Mouse (Mus musculus) thymus, postnatal 36 days (tissue): ENCODE results near the gene Ccdc96.

Experiments used
- DNase-seq, 2 experiments: peaks; one replicate each; pipeline ENCODE4 v3.0.0; 2022; ENCODE audit warnings: mixed read lengths in 2 of 2

Ccdc96 gene

GRCm38 (mm10) chr5:36474283-36474682 lies 10.1 kb upstream of the Ccdc96 start:
- DNase-seq = peak; percentile 62 to 67

- no peak for DNase-seq
These were observed 6.9 kb upstream of the Ccdc96 start for GRCm38 (mm10) chr5:36477486-36477885.

DNA sequence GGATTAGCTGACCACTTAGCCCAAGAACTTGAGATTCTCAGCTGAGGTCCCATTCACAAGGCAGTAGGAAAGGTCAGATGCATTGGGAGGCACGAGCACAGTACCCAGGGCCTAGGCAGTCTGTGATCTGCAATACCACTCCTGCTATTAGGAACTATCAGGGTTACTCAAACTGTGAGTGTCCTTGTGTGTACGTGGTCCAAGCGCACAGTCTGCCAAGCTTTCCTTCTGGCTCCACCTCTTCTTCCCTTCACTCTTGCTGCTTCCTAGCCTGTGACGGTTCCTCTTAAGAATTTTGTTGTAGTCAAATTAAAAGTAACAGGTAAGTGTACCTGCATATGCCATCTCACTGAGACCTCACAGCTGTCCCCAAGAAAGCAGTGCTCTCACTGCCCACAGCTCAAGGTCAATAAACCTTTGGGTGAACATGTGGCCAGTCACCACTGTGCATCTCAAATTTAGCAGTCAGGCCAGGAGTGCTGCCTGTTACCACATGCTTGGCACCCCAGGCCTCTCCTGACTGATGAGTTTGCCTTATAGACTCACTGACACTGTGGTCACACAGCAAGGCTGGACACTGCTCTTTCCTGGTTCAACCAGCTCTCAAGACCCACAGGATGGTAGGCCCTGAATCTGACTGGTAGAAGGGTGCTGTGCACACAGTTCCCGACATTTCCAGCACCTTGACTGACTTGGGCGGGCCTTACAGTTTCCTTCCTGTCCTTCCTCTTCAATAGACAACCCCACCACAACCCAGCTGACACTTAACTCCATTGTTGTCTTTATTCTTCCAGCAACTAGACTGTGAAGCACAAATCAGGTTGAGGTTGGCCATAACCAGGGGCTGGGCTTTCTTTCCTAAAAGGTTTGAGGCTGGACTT lies 5.6 kb upstream of the Ccdc96 start:
- no peak for DNase-seq

DNA sequence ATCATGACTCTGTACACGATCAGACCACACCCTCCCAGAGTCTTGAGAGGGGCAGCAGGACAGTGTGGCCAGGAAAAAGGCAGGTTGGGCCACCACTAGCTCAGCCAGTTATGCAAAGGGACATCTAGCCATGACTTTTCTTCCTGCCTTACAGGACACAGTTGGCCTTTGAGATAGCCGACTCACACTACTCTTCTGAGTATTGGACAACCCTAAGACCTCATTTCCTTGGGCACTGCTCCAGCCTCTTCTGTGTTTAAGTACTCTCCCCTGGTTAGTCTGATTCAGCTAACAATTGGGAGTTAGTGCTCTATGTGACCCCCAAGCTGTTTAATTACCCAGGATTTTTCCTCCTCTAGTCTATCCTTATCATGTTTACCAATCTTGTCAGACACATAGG lies 4.7 kb upstream of the Ccdc96 start:
- DNase-seq = no peak

DNA sequence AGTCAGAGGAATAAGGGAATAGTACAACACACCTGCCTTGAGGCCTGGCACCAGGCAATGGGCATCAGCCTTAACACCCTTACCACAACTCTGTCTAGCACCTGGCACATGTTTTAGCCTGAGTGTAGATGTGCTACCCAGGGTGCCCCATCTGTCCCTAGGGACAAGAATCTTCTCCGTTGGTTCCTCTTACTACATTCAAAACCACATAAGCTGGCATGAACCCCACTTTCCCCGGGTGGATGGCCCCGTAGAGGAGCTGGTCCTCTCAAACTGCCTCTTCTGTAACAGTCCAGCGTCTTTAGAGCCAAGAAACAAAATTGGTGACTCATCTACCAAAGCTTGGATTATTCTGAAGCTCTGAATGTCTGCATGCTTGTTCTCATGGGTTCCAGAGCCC lies 4.0 kb upstream of the Ccdc96 start:
- no peak for DNase-seq

- DNase-seq = no peak
These were observed 3.3 kb upstream of the Ccdc96 start for GRCm38 (mm10) chr5:36481114-36481513.

- peak; percentile 60 to 73 for DNase-seq
These were observed 936 bp upstream of the Ccdc96 start for GRCm38 (mm10) chr5:36483203-36484101.

DNA sequence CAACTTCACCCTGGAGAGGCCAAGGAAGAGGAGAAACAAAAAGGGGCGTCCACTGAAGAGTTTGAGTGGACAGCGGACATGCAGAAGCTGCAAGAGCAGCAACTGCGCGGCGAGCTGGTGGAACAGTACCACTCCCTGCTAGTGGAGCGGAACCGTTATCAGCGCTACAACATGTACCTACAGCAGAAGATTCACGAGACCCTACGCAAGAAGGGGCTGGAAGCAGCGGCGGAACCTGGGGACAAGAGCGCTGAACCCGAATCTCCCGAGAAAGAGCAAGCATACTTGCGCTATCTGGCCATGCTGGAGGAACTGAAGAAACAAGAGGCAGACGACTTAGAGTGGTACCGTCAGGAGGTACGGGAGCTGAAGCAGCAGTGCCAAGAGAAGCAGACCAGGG lies 918 bp downstream of the Ccdc96 start:
- DNase-seq = no peak

DNA sequence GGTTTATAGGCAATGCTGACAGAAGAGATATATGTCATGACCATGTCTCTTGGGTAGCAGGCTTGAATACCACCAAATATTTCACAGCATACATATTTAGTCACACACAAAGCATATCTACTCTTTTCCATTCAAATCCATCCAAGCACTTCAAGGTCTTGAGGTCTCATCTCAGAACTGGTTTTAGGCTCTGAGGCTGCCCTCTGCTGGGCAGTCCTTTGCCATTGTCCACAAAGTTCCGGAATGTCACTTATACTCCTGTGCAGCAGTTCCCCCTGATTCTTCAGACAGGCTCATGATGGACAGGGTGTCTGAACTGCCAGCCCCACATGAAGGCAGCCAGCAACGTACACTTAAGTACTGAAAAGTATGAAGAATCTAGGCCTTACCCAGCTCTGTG lies 4.8 kb downstream of the Ccdc96 start:
- peak; percentile 16 to 32 for DNase-seq

DNA sequence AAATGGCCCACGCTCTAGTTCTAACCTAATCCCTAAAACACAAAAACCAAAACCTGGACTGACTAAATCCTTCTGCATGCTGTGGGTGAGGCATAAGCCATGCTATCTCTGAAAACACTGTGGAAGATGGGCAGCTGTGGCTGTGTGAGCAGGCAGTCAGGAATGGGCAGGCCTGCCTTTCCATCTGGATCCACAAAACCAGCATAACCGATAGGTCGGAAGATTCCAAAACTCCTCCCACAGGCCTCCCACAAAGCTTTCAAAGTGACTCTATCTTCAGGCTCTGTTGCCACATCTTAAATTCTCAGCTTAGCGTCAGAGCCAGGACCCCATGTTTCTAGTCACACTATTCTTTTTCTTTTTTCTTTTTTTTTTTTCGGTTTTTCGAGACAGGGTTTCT lies 9.5 kb downstream of the Ccdc96 start:
- DNase-seq = no peak

DNA sequence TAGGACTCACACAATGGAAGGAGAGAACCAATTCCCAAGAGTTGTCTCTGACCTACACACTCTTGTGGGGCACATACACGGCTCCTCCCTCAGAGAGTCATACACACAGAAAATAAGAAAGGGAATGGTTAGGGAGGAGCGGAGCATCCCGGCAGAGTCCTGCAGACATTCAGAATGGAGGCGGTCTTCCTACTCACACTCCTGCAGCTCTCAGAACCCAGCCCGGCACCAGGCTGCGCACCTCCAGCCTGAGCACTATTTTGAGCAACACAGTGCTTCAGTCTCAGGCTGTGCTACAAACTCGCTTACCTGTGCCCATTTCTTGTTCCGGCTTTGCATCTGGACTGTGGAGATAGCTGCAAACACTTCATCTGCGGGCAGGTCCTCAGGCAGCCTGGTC lies 10.3 kb downstream of the Ccdc96 start:
- no peak for DNase-seq

- no peak for DNase-seq
These were observed 20.8 kb downstream of the Ccdc96 start for GRCm38 (mm10) chr5:36505235-36505634.

- no peak for DNase-seq
These were observed 21.3 kb downstream of the Ccdc96 start for GRCm38 (mm10) chr5:36505643-36506042.

DNA sequence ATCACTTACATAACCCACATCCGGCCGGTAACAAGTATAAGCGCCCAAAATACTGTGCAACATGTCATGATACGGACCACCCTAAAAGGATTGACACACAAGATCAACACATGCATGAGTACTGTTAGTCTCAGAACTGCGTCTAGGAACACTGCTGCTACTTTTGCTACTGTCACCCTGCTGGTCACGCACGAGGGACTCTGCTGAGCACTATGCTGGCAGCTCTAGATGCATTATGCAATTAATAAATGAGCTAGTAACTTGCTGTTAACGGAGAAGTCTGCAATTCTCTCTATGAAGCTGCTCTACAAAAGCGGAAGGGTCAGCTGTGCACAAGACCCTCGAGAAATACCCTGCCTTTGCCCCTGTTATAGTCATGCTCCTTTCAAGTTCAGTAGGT lies 24.0 kb downstream of the Ccdc96 start:
- no peak for DNase-seq

DNA sequence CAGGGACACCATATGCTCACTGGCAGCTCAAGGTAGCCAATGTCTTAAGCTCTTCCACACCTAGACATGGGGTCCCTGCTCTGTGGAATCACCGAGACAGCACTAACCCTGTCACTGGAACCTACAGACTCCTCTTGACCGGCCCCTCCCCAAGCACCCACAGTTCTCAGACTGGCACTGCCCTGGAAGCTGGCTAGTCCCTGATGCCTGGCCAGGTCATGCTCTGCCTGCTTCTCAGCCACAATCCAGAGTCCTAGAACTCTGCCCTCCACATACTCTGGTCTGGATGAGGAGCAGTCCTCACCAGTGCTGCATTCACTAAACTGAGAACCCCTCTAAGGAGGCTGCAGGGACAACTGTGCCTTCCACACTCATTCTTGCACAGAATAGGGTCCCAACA lies 26.6 kb downstream of the Ccdc96 start:
- no peak for DNase-seq

DNA sequence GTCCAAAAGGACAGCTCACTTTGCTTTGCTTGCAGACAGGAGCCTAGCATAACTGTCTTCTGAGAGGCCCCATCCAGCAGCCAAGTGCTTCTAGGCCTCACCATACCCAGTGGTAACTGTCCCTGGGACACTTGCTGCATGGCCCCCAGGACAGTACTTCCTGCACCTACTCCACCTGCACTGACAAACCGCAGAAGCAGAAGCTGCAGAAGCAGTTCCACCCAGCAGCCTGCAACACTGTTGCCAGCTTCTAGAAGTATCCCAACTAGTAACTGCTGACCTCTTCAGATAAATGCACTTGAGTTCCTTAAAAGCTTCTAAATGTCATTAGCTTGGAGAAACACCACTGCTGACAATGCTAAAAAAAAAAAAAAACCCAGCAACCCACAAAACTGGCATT lies 30.7 kb downstream of the Ccdc96 start:
- no peak for DNase-seq

DNA sequence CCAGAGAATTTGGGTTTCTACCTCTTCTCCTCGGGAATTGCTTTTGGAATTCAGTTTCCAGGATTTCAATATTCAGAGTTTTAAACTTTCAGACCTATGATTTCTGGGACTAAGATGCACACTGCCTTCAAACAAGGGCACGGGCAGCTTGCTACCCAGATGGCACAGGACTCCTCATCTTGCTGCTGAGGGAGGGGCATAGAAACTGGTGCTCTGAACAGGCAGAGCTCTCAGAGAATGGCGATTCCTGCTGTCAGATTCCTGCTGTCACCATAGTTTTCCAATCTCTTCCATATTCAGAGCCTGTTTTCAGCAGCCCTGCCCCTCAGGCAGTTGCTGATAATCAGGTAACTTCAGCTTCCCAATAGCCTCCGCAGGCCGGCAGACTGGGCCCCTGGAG lies 31.2 kb downstream of the Ccdc96 start:
- no peak for DNase-seq

- no peak for DNase-seq
These were observed 33.2 kb downstream of the Ccdc96 start for GRCm38 (mm10) chr5:36517596-36517995.

- peak; percentile 11 to 45 for DNase-seq
These were observed 35.4 kb downstream of the Ccdc96 start for GRCm38 (mm10) chr5:36519751-36520150.

DNA sequence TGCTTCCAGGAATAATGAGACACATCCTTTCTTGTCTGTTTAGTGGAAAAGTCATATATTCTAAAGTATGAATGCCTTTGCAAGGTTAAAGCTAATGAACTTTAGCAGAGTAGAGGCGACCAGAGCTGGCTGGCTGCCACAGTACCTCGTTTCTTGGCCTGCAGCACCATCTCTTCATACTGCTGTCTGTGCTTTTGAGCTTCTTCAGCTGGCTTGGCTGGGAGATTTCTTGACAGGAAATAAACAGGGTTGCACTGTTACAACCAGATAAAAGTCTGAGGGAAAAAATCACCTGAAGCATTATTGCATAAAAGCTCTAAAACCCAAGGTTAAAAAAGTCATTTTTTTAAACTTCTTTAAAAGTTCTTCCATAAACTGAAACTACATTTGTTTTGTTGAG lies 38.4 kb downstream of the Ccdc96 start:
- no peak for DNase-seq

GRCm38 (mm10) chr5:36523219-36523703 lies 38.9 kb downstream of the Ccdc96 start:
- no peak for DNase-seq

DNA sequence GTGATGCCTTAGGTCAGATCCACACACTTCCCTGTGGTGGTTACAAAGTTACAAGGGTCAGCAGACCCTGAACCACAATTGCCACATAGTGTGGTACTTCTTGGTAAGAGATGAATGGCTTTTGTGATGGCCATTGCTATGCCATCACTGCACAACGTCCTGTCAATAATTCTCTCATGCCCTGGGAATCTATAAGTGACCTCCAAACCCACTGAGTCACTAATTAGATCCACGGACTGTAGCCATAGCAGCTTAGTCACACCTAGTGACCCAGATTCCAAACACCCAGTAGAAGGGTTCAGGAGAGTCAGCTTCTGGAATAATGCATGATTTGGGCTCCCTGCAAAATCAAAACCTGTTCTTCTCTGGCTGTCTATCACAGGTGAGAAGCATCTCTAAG lies 40.8 kb downstream of the Ccdc96 start:
- no peak for DNase-seq

GRCm38 (mm10) chr5:36526274-36526673 lies 41.9 kb downstream of the Ccdc96 start:
- no peak for DNase-seq

DNA sequence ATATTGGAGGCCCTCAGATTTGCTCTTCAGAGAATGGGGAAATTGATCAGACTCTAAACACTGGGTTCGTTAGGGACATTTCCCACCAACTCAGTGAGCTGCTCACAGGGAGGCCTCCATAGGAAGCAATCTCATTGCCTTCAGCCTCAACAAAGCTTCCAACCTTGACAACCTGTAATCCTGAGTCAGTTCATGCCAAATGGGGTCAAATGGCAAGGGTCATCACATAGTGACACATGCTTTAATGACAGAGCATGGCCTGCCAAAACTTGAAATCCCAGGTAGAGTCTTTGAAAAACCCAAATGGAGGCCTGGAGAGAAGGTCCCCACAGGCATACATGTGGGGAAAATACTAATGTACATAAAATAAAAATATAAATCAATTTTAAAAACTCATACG lies 42.5 kb downstream of the Ccdc96 start:
- DNase-seq = no peak
